Mouse (Mus musculus): ENCODE measurements around the gene Rap2b.

The Rap2b gene

GRCm38 (mm10) chr3:61361338-61361737, at the start of gene Rap2b:
Gene Rap2b, plus strand, starts transcription at chr3:61361638.
- TF ChIP-seq GATA4 (IDR thresholded peaks at IDR 0.05; ENCODE audit: insufficient replicate concordance, low read length) = no peak

DNA sequence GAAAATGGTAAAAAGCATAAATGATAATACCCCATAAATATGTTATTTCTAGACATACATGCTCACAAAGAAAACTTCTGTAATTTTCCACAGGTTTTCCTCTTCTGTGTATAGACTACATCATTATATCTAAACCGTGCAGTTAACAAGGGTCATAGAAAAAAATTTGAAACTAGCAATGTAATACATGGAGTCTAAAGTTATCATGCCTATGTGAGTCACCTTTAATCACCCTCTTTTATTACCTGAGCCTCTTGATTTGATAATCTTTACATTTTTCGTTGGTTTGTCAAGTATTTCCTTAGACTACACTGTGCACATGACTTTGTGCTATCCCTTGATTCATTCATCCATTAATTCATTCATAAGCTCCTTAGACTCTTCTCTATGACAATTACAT, 46.4 kb upstream of the Rap2b start:
- no peak for TF ChIP-seq GATA4 (IDR thresholded peaks at IDR 0.05; ENCODE audit: insufficient replicate concordance, low read length)

DNA sequence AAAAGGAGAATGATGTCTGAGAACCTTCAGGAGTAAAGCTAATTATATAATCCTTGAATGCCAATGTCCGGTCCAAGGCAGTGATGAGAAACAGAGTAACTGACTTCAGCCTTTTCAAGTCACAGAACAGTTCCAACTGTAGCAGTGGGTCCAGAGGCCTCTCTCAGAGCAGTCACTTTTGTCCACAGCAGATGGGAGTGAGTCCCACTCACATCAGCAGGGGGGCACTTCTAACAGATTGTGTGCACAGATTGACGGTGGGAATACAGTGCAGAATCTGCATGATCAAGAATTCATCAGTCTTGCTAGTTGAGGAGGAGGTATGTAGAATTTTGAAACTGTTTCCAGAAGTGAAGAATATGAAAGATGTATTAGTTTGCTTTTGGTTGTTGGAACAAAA, 41.4 kb upstream of the Rap2b start:
- TF ChIP-seq GATA4 (IDR thresholded peaks at IDR 0.05; ENCODE audit: insufficient replicate concordance, low read length) = no peak

- no peak for TF ChIP-seq GATA4 (IDR thresholded peaks at IDR 0.05; ENCODE audit: insufficient replicate concordance, low read length)
These were observed 39.8 kb upstream of the Rap2b start for GRCm38 (mm10) chr3:61321632-61322031.

DNA sequence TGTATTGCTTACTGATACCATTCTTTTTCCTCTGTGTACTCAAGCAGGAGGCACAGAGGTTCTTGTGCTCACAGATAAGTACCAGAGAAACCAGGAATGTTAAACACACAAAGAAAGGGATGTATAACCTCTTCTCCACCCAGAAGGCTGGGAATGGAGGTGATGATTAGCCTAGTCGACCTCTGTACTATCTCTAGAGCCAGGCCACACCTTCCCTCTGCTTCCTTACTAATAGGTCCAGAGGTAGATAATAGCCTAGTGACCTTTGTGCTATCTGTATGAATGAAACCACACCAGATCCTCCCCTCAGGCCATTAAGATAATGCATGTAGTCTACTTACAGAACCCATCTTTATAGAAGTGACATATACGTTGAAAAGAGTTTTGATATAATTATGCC, 25.2 kb upstream of the Rap2b start:
- TF ChIP-seq GATA4 (IDR thresholded peaks at IDR 0.05; ENCODE audit: insufficient replicate concordance, low read length) = no peak

DNA sequence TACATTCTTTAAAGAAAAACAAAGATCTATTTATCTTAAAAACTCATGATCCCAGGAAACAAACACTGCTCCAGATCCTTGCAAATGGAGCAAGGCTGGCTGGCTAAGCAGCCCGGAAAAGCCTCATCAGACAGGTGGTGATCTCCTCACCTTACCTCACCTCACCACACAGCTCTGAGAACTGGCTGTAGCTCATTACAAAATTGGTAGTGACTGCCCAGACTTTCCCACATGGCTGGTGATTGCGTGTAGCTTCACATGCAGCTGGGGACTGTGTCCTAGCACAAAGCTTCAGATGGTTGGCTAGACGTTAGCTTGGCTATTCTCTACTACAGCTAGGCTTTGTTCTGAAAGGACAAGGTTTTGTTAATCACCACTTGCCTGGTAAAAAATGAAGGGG, 24.2 kb upstream of the Rap2b start:
- no peak for TF ChIP-seq GATA4 (IDR thresholded peaks at IDR 0.05; ENCODE audit: insufficient replicate concordance, low read length)

DNA sequence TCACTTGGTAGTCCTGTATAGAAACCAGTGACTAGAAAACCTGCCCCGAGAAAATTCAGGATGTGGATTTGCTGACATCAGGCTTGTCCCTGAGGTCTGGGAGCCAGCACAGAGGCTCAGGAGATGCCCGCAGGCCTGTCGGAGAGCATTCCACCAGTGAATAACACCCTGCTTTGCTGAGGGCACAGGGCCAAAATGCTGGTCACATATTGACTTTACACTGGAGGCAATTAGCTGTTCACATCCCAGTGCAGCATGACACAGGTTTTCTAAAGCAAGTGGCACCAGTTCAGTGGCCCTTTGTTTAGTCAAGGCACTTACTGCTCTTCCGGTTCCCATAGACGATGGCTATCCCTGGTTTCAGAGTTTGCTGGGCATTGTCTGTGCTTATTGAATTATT, 21.1 kb upstream of the Rap2b start:
- TF ChIP-seq GATA4 (IDR thresholded peaks at IDR 0.05; ENCODE audit: insufficient replicate concordance, low read length) = no peak

GRCm38 (mm10) chr3:61344031-61344430, 17.4 kb upstream of the Rap2b start:
- TF ChIP-seq GATA4 (IDR thresholded peaks at IDR 0.05; ENCODE audit: insufficient replicate concordance, low read length) = no peak

GRCm38 (mm10) chr3:61345636-61346035, 15.8 kb upstream of the Rap2b start:
- no peak for TF ChIP-seq GATA4 (IDR thresholded peaks at IDR 0.05; ENCODE audit: insufficient replicate concordance, low read length)

DNA sequence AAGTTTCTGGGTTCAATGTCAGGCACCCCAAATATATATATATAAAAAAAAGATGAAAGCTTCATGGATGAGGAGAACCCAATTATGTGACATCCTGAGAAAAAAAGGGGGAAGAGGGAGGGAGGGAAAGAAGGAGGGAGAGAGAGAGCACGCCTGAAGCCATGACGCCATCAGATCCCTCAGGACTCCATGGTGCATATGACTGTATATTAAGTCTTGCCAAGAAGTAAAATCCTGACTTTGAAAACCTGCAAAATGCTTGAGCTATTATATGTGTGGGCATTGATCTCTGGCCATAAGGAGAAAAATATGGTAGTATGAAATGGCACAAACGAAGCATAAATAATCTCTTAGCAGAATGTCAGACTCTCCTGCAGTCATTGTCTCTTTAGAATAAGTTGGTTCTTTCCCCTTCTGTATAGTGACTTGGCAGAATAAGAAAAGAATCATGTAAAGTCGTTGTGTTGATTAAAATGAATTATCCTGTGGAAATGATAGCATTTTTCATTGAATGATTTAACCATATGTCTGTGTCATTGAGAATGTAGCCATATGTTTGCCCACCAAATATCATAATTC, 13.3 kb upstream of the Rap2b start:
- TF ChIP-seq GATA4 (IDR thresholded peaks at IDR 0.05; ENCODE audit: insufficient replicate concordance, low read length) = no peak

- no peak for TF ChIP-seq GATA4 (IDR thresholded peaks at IDR 0.05; ENCODE audit: insufficient replicate concordance, low read length)
These were observed 12.0 kb upstream of the Rap2b start for GRCm38 (mm10) chr3:61349433-61349832.

DNA sequence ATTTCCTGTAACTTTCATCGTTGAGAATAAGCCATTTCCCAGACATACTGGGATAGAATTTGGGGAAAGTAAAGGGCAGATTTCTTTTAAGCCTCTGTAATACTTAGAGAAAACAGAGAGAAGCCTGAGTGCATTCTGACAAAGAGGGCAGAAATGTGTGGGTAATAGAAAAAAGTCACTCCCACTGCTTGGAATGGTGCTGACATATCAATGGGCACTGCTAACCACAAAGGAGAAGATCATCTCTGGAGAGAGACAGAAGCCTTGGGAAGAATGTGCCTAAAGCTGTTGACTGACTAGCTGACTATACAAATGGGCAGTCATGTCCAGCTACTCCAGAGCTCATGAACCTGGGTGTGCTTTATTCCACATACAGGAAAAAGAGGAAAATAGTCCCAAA, 6.0 kb upstream of the Rap2b start:
- TF ChIP-seq GATA4 (IDR thresholded peaks at IDR 0.05; ENCODE audit: insufficient replicate concordance, low read length) = no peak

- no peak for TF ChIP-seq GATA4 (IDR thresholded peaks at IDR 0.05; ENCODE audit: insufficient replicate concordance, low read length)
These were observed 3.3 kb upstream of the Rap2b start for GRCm38 (mm10) chr3:61358107-61358506.

- TF ChIP-seq GATA4 (IDR thresholded peaks at IDR 0.05; ENCODE audit: insufficient replicate concordance, low read length) = no peak
These were observed 2.6 kb upstream of the Rap2b start for GRCm38 (mm10) chr3:61358756-61359293.

GRCm38 (mm10) chr3:61362821-61363160, 1.4 kb downstream of the Rap2b start:
- no peak for TF ChIP-seq GATA4 (IDR thresholded peaks at IDR 0.05; ENCODE audit: insufficient replicate concordance, low read length)

DNA sequence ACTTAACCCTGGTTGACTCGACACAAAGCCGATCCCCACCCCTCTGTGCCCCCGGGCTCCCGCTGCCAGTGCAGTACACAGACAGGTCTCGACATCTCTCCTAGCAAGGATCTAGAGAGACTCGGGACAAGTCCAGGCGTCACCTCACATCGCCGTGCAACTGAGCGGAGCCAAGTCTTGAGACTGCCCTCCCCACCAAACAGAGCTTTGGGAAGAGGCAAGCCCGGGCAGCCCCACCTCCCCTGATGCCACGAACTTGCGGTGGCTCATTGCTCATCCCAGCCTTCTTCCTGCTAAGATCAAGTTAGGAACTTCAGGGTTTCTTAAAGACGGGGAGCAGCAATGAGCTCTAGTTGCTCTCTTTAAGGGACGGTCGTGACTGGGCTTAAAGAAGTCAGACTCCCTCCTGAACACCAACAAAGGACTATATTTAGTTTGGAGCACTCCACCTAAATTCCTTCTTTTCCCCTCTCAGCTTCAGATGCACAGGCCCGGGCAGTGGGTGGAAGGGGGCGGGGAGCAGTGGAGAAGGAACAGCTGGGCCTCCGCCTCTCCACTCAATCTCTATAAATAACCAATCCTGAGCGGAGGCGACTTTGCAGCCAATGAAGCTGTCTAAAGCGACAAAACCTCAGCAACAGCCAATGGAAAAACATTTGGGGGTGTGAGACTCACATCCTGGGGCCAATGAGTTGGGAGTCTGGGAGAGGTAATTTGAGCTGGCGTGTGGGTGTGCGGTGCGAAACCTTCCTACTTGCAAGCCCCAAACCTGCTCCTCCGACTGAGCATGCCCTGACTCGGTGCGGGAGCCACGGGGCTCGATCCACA, 1.9 kb downstream of the Rap2b start:
- TF ChIP-seq GATA4 (IDR thresholded peaks at IDR 0.05; ENCODE audit: insufficient replicate concordance, low read length) = no peak
